Mouse (Mus musculus) embryonic fibroblast, embryonic 13.5 days (primary cell): ENCODE measurements around the gene Slc23a4.

Experiments used
- CTCF ChIP-seq: IDR thresholded peaks from 2 replicates; pipeline ENCODE4 v1.5.1; 2011; ENCODE audit warnings: mild to moderate bottlenecking, control low read depth, low read length, moderate library complexity, borderline replicate concordance; ENCODE audit not compliant: insufficient read depth
- POLR2A ChIP-seq: IDR thresholded peaks from 2 replicates; pipeline ENCODE4 v1.6.1; 2011; ENCODE audit warnings: low read depth, mild to moderate bottlenecking, control low read depth, low read length, moderate library complexity

DNA sequence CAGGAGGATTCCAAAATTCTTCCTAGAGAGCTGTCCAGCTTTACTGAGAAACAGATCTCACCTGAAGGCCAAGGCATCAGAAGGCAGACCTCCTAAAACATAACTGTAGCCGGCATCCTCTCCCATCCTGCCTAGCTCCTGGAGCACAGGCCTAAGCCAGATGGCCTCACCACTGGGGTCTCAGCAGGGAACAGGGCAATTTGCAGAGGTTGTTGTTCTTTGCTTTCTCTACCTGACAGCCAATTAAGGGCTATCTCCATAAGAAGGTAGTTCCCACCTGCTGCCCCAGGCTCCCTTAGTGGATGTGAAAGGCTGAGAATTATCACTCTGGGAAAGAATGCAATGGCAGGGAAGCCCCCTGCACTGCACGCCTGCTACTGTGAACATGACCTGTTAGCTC, 87.2 kb downstream of the Slc23a4 start:
- TF ChIP-seq CTCF: no peak
- TF ChIP-seq POLR2A: no peak
